8 mouse cellular contexts compared by ENCODE assay signal in the genomic region with DNA sequence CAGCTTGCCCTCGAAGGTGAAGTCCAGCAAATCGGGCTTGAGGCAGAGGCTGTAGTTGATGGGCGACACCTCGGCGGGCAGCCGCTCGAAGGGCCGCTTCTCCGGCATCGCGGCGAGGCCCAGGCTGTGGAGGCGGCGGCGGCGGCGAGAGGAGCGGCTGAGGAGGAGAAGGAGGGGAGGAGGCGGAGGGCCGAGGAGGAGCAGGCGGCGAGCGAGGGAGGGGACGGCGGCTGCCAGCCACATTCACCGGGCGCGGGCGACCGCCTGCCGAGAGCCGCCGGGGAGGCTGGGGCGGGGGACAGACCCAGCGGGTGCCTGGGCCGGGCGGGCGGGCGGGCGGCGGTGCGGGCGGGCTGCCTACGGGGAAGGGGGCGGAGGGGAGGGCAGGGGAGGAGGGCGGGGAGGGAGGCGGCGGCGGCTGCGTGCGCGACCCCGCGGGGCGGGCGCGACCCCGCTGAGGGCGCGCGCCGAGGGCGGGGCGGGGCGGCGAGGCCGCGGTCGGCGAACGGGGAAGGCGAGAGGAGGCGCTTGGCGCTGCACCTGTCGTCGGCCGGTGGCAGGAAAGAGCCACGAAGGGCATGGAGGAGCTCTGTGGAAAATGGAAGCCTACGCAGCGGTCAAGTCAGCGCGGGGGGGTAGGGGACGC. TPM values are rescaled to one million over a fixed set of nuclear protein-coding genes. Genes with fewer than 3 reads are reported as not detected.
A peak's percentile ranks its signal among the peaks of the same experiment; 100 is the strongest.
DNase-seq lines count a peak whose midpoint lies in the region; ATAC-seq and TF ChIP-seq lines count a peak whose summit lies in the region.

A gene (minus strand): TSS at position 423 of the 646 bp plus-strand sequence.

- peak; percentile 72 for TF ChIP-seq POLR2A in ES-Bruce4 (IDR thresholded peaks at IDR 0.05; ENCODE audit: insufficient read depth, low read length)

- peak; percentile 63 for DNase-seq in c-Kit-positive CD71-positive TER-119-positive erythroid progenitor cells, embryonic 14.5 days (ENCODE audit: low spot score)
- DNase-seq in heart, postnatal 0 days (ENCODE audit: low spot score) = peak; percentile 70
- peak; percentile 79 to 88 for DNase-seq in kidney, postnatal 4 days
- peak; percentile 80 to 85 for DNase-seq in lung, adult 18-20 months
- peak; percentile 85 for DNase-seq in testis, postnatal 10 days (ENCODE audit: low spot score)

- peak within 1 kb of the TSS; percentile 99 for H3K27ac ChIP-seq in ES-Bruce4 (ENCODE audit: insufficient read depth, low read length)
- H3K27ac ChIP-seq in forebrain, embryonic 13.5 days = peak within 1 kb of the TSS; percentile 99
- peak within 1 kb of the TSS; percentile 95 for H3K27ac ChIP-seq in heart, postnatal 0 days (ENCODE audit: low read depth)
- peak within 1 kb of the TSS; percentile 98 for H3K27ac ChIP-seq in neural tube, embryonic 14.5 days (ENCODE audit: low read depth, low read length)

- peak; percentile 81 for ATAC-seq in forebrain, embryonic 13.5 days
- peak; percentile 64 for ATAC-seq in heart, postnatal 0 days (ENCODE audit: insufficient read depth, low read depth)
- peak; percentile 76 for ATAC-seq in neural tube, embryonic 14.5 days (ENCODE audit: low read depth)

- no peak for TF ChIP-seq EP300 in ES-Bruce4 (IDR thresholded peaks at IDR 0.05; ENCODE audit: insufficient read depth, low read depth, low read length)
- 0 out of 2 replicates have a peak, but pooled peaks have one; percentile 23 for TF ChIP-seq EP300 in heart, postnatal 0 days (IDR thresholded peaks at IDR 0.05; ENCODE audit: low read depth)

- under 1% methylated on average over 53 of the region's 83 CpGs for WGBS in forebrain, embryonic 13.5 days
- WGBS in heart, postnatal 0 days = under 1% methylated on average over 46 of the region's 83 CpGs
- under 1% methylated on average over 25 of the region's 83 CpGs for WGBS in neural tube, embryonic 14.5 days

- H3K4me3 ChIP-seq in ES-Bruce4 (ENCODE audit: low read depth, low read length) = peak within 1 kb of the TSS; percentile 95
- H3K4me3 ChIP-seq in forebrain, embryonic 13.5 days = peak within 1 kb of the TSS; percentile 91
- H3K4me3 ChIP-seq in heart, postnatal 0 days (ENCODE audit: low read depth, low read length) = peak within 1 kb of the TSS; percentile 83
- H3K4me3 ChIP-seq in neural tube, embryonic 14.5 days (ENCODE audit: low read depth, low read length) = peak within 1 kb of the TSS; percentile 100

- no peaks in the 10 kb centered on the region for H3K4me1 ChIP-seq in ES-Bruce4 (ENCODE audit: control insufficient read depth, insufficient read depth, low read length)
- peaks cover 24% of the 10 kb centered on the region for H3K4me1 ChIP-seq in forebrain, embryonic 13.5 days
- H3K4me1 ChIP-seq in heart, postnatal 0 days (ENCODE audit: control insufficient read depth, insufficient read depth) = peaks cover 4% of the 10 kb centered on the region; the same call in 1 of the 2 replicates
- peaks cover 10% of the 10 kb centered on the region for H3K4me1 ChIP-seq in neural tube, embryonic 14.5 days (ENCODE audit: control insufficient read depth, insufficient read depth, low read length)

- H3K27me3 ChIP-seq in ES-Bruce4 (ENCODE audit: control insufficient read depth, insufficient read depth, low read length, poor library complexity, severe bottlenecking) = no peaks in the 10 kb centered on the region
- no peaks in the 10 kb centered on the region for H3K27me3 ChIP-seq in forebrain, embryonic 13.5 days
- H3K27me3 ChIP-seq in heart, postnatal 0 days (ENCODE audit: control insufficient read depth, insufficient read depth, low read length) = no peaks in the 10 kb centered on the region
- no peaks in the 10 kb centered on the region for H3K27me3 ChIP-seq in neural tube, embryonic 14.5 days (ENCODE audit: control insufficient read depth, insufficient read depth, low read length)

- H3K4me2 ChIP-seq in forebrain, embryonic 13.5 days = peak within 1 kb of the TSS; percentile 83
- H3K4me2 ChIP-seq in heart, postnatal 0 days (ENCODE audit: low read depth, low read length) = peak within 1 kb of the TSS; percentile 79
- peak within 1 kb of the TSS; percentile 83 for H3K4me2 ChIP-seq in neural tube, embryonic 14.5 days (ENCODE audit: low read depth, low read length)

- H3K36me3 ChIP-seq in ES-Bruce4 (ENCODE audit: control insufficient read depth, insufficient read depth, low read length, poor library complexity, severe bottlenecking) = no peaks in the 10 kb centered on the region
- no peaks in the 10 kb centered on the region for H3K36me3 ChIP-seq in forebrain, embryonic 13.5 days (ENCODE audit: poor library complexity, severe bottlenecking)
- no peaks in the 10 kb centered on the region for H3K36me3 ChIP-seq in heart, postnatal 0 days (replicated peaks; ENCODE audit: control insufficient read depth, insufficient read depth, low read length)
- H3K36me3 ChIP-seq in neural tube, embryonic 14.5 days (ENCODE audit: control insufficient read depth, insufficient read depth, low read length) = no peaks in the 10 kb centered on the region

- no peak for TF ChIP-seq CTCF in ES-Bruce4 (IDR thresholded peaks at IDR 0.05; ENCODE audit: low read depth, low read length)
- no peak for TF ChIP-seq CTCF in heart, postnatal 0 days (IDR thresholded peaks at IDR 0.05; ENCODE audit: low read depth)

- H3K9me3 ChIP-seq in ES-Bruce4 (replicated peaks; ENCODE audit: control insufficient read depth, insufficient read depth, low read length, poor library complexity, severe bottlenecking) = no peaks in the 10 kb centered on the region
- H3K9me3 ChIP-seq in forebrain, embryonic 13.5 days (replicated peaks) = no peaks in the 10 kb centered on the region
- H3K9me3 ChIP-seq in heart, postnatal 0 days (replicated peaks; ENCODE audit: control insufficient read depth, low read length) = no peaks in the 10 kb centered on the region
- H3K9me3 ChIP-seq in neural tube, embryonic 14.5 days (ENCODE audit: control insufficient read depth, low read length) = no peaks in the 10 kb centered on the region

- peak within 1 kb of the TSS; percentile 99 for H3K9ac ChIP-seq in ES-Bruce4 (ENCODE audit: low read depth, poor library complexity, severe bottlenecking)
- peak within 1 kb of the TSS; percentile 98 for H3K9ac ChIP-seq in forebrain, embryonic 13.5 days
- peak within 1 kb of the TSS; percentile 95 for H3K9ac ChIP-seq in heart, postnatal 0 days (replicated peaks; ENCODE audit: low read depth, low read length)
- peak within 1 kb of the TSS; percentile 99 for H3K9ac ChIP-seq in neural tube, embryonic 14.5 days (replicated peaks; ENCODE audit: low read depth, low read length)

RNA-seq across cellular contexts. Expression of the gene that starts here (rescaled TPM):
- polyA plus RNA-seq in ES-Bruce4 (2011; ENCODE audit: insufficient read depth, insufficient read length, low read depth, missing spikeins) = 213 and 223 TPM in 2 replicates
- polyA plus RNA-seq in forebrain, embryonic 13.5 days (2015; fragmentation: Nextera tagmentation; extraction: Ambion mirVana) = 131 and 140 TPM in 2 replicates
- total RNA-seq in heart, postnatal 0 days (2014; rRNA removed; ENCODE audit: low replicate concordance) = 28.1 and 45.8 TPM in 2 replicates
- 54.8 and 56.0 TPM in 2 replicates for polyA plus RNA-seq in heart, postnatal 0 days (2015; fragmentation: Nextera tagmentation; extraction: Ambion mirVana)
- 137 and 157 TPM in 2 replicates for polyA plus RNA-seq in neural tube, embryonic 14.5 days (2014; fragmentation: Nextera tagmentation; extraction: Ambion mirVana)

Comparison
In these comparisons a context has a peak if more than half of its experiments do, and no peak if none do; other contexts are left out.
1. Peak in every context shown above with its lines: DNase-seq, ATAC-seq, H3K4me3 ChIP-seq and H3K27ac ChIP-seq.